Mouse (Mus musculus): ENCODE data around the gene Psmd13.
"Not testable (repeated sequence)": the region's sequence is repeated elsewhere in the genome, so short reads cannot be mapped to it uniquely, and the experiment has no call there.

The Psmd13 gene

DNA sequence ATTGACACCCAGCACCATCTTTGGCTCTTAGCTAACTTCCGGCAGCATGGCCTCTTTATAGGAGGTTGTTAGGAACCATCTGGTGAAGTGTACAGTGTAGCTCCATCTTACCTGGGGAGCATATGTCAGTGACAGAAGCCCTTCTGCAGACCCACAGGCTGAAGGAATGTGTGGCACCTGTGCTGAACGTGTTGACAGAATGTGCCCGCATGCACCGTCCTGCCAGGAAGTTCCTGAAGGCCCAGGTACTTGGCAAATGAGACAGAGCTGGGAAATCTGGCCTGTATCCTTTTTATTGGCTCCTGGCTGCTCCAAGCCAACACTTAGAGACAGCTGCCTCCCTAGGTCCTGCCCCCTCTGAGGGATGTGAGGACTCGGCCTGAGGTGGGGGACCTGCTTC is 21.0 kb upstream of the Psmd13 start:
- Histone ChIP-seq H3K4me3 (replicated peaks; ENCODE audit: low read length) (no peak overlapping the region), H3K4me1 (replicated peaks; ENCODE audit: low read depth, low read length) (peaks cover 56% of the 10 kb centered on the region)
- TF ChIP-seq POU5F1 (IDR thresholded peaks at IDR 0.05; ENCODE audit: borderline replicate concordance, low read length): no peak
- TF ChIP-seq NANOG (IDR thresholded peaks at IDR 0.05; ENCODE audit: borderline replicate concordance, low read length): no peak
- no peak for TF ChIP-seq CTCF (conservative IDR thresholded peaks at IDR 0.05; ENCODE audit: low read length)

DNA sequence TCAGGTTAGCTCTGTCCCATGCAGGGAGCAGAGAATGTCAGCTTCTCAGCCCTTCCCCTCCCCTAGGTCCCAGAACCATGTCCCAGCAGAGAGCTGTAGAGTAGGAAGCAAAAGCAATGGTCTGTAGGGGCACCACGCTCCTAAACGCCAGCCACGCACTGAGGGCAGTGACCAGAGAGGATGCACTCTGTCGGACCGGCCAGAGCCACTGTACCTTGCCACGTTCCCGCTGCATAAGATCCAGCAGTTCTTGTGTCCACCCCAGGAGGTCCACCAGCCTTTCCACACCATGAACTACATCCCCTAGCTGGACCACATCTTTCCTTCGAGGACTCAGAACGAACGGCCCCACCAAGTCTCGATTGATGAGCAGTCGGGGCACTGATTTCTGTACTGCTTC is 17.0 kb upstream of the Psmd13 start:
- Histone ChIP-seq H3K36me3 (ENCODE audit: insufficient read depth, low read length) (peaks cover 93% of the 10 kb centered on the region), H3K9me3 (ENCODE audit: low read length) (no peaks in the 10 kb centered on the region), H3K27me3 (ENCODE audit: insufficient read depth, low read length) (no peaks in the 10 kb centered on the region), H3K4me3 (replicated peaks; ENCODE audit: low read length) (no peak overlapping the region), H3K4me1 (replicated peaks; ENCODE audit: low read depth, low read length) (peaks cover 37% of the 10 kb centered on the region)
- TF ChIP-seq CTCF (conservative IDR thresholded peaks at IDR 0.05; ENCODE audit: low read length) (no peak), NANOG (IDR thresholded peaks at IDR 0.05; ENCODE audit: borderline replicate concordance, low read length) (no peak), POU5F1 (IDR thresholded peaks at IDR 0.05; ENCODE audit: borderline replicate concordance, low read length) (no peak)

More for the DNA sequence above, 21.0 kb upstream of the Psmd13 start:
- H3K9me3 ChIP-seq (ENCODE audit: low read length): no peaks in the 10 kb centered on the region
- H3K36me3 ChIP-seq (ENCODE audit: insufficient read depth, low read length): peaks cover 79% of the 10 kb centered on the region
- H3K27me3 ChIP-seq (ENCODE audit: insufficient read depth, low read length): no peaks in the 10 kb centered on the region

GRCm38 (mm10) chr7:140874224-140874623 is 7.5 kb upstream of the Psmd13 start:
- peaks cover 87% of the 10 kb centered on the region for H3K36me3 ChIP-seq (ENCODE audit: insufficient read depth, low read length)
- TF ChIP-seq POU5F1 (IDR thresholded peaks at IDR 0.05; ENCODE audit: borderline replicate concordance, low read length) (no peak), NANOG (IDR thresholded peaks at IDR 0.05; ENCODE audit: borderline replicate concordance, low read length) (no peak), CTCF (conservative IDR thresholded peaks at IDR 0.05; ENCODE audit: low read length) (no peak)
- peaks cover 18% of the 10 kb centered on the region for H3K4me1 ChIP-seq (replicated peaks; ENCODE audit: low read depth, low read length)
- H3K9me3 ChIP-seq (ENCODE audit: low read length): no peaks in the 10 kb centered on the region
- H3K27me3 ChIP-seq (ENCODE audit: insufficient read depth, low read length): no peaks in the 10 kb centered on the region
- H3K4me3 ChIP-seq (replicated peaks; ENCODE audit: low read length): no peak overlapping the region

- no peaks in the 10 kb centered on the region for H3K27me3 ChIP-seq (ENCODE audit: insufficient read depth, low read length)
Observed at GRCm38 (mm10) chr7:140877364-140877763, 4.4 kb upstream of the Psmd13 start.

GRCm38 (mm10) chr7:140879355-140879754 is 2.4 kb upstream of the Psmd13 start:
- TF ChIP-seq NANOG (IDR thresholded peaks at IDR 0.05; ENCODE audit: borderline replicate concordance, low read length) (no peak), POU5F1 (IDR thresholded peaks at IDR 0.05; ENCODE audit: borderline replicate concordance, low read length) (no peak), CTCF (conservative IDR thresholded peaks at IDR 0.05; ENCODE audit: low read length) (no peak)
- Histone ChIP-seq H3K4me1 (replicated peaks; ENCODE audit: low read depth, low read length) (peaks cover 48% of the 10 kb centered on the region), H3K36me3 (ENCODE audit: insufficient read depth, low read length) (peaks cover 56% of the 10 kb centered on the region), H3K9me3 (ENCODE audit: low read length) (no peaks in the 10 kb centered on the region), H3K4me3 (replicated peaks; ENCODE audit: low read length) (no peak overlapping the region), H3K27me3 (ENCODE audit: insufficient read depth, low read length) (no peaks in the 10 kb centered on the region)

More at GRCm38 (mm10) chr7:140877364-140877763, 4.4 kb upstream of the Psmd13 start:
- Histone ChIP-seq H3K4me3 (replicated peaks; ENCODE audit: low read length) (no peak overlapping the region), H3K4me1 (replicated peaks; ENCODE audit: low read depth, low read length) (peaks cover 31% of the 10 kb centered on the region), H3K36me3 (ENCODE audit: insufficient read depth, low read length) (peaks cover 67% of the 10 kb centered on the region), H3K9me3 (ENCODE audit: low read length) (no peaks in the 10 kb centered on the region)
- no peak for TF ChIP-seq NANOG (IDR thresholded peaks at IDR 0.05; ENCODE audit: borderline replicate concordance, low read length)
- no peak for TF ChIP-seq POU5F1 (IDR thresholded peaks at IDR 0.05; ENCODE audit: borderline replicate concordance, low read length)
- TF ChIP-seq CTCF (conservative IDR thresholded peaks at IDR 0.05; ENCODE audit: low read length): no peak

DNA sequence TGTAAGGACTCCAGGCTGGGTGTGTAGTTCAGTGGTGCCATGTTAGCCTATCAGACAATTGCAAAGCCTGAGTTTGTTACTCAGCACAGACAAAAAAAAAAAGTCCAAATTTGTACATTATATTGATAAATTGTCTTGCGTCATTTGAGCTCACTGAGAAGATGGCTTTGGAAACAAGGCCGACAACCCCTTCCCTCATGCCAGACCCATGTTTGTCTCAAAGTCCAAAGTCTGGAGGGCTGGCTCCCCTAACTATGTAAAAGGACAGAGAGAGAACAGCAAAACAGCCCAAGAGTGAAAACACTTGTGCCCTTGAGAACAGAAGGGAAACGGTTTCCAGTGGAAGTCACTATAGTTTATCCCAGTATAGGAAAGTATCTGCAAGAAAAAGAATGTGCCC is 1.3 kb upstream of the Psmd13 start:
- Histone ChIP-seq H3K9me3 (ENCODE audit: low read length) (no peaks in the 10 kb centered on the region), H3K4me1 (replicated peaks; ENCODE audit: low read depth, low read length) (peaks cover 49% of the 10 kb centered on the region), H3K36me3 (ENCODE audit: insufficient read depth, low read length) (peaks cover 58% of the 10 kb centered on the region), H3K4me3 (replicated peaks; ENCODE audit: low read length) (peak overlapping the region; percentile 98; the same call in 1 of the 2 replicates), H3K27me3 (ENCODE audit: insufficient read depth, low read length) (no peaks in the 10 kb centered on the region)
- no peak for TF ChIP-seq CTCF (conservative IDR thresholded peaks at IDR 0.05; ENCODE audit: low read length)
- TF ChIP-seq NANOG (IDR thresholded peaks at IDR 0.05; ENCODE audit: borderline replicate concordance, low read length): no peak
- TF ChIP-seq POU5F1 (IDR thresholded peaks at IDR 0.05; ENCODE audit: borderline replicate concordance, low read length): no peak

GRCm38 (mm10) chr7:140880865-140881515 is 778 bp upstream of the Psmd13 start:
- Histone ChIP-seq H3K36me3 (ENCODE audit: insufficient read depth, low read length) (peaks cover 58% of the 10 kb centered on the region), H3K4me1 (replicated peaks; ENCODE audit: low read depth, low read length) (peaks cover 49% of the 10 kb centered on the region), H3K27me3 (ENCODE audit: insufficient read depth, low read length) (no peaks in the 10 kb centered on the region), H3K9me3 (ENCODE audit: low read length) (no peaks in the 10 kb centered on the region), H3K4me3 (replicated peaks; ENCODE audit: low read length) (peak overlapping the region; percentile 98)
- no peak for TF ChIP-seq POU5F1 (IDR thresholded peaks at IDR 0.05; ENCODE audit: borderline replicate concordance, low read length)
- no peak for TF ChIP-seq CTCF (conservative IDR thresholded peaks at IDR 0.05; ENCODE audit: low read length)
- TF ChIP-seq NANOG (IDR thresholded peaks at IDR 0.05; ENCODE audit: borderline replicate concordance, low read length): no peak

DNA sequence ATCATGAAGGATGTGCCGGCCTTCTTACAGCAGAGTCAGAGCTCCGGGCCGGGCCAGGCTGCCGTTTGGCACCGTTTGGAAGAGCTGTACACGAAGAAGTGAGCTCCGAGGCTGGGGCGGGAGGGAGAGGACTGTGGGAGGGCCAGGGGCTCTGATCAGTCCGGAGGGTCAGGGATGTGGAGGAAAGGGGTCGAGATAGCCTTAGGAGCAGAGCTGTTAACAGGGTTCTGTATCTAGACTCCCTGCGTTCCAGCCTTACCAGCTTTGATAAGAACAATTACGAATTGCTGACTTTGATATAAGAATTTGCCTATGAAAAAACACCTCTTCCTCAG is 668 bp downstream of the Psmd13 start:
- Histone ChIP-seq H3K36me3 (ENCODE audit: insufficient read depth, low read length) (peaks cover 58% of the 10 kb centered on the region), H3K4me3 (replicated peaks; ENCODE audit: low read length) (peak overlapping the region; percentile 98), H3K27me3 (ENCODE audit: insufficient read depth, low read length) (no peaks in the 10 kb centered on the region), H3K4me1 (replicated peaks; ENCODE audit: low read depth, low read length) (peaks cover 46% of the 10 kb centered on the region), H3K9me3 (ENCODE audit: low read length) (no peaks in the 10 kb centered on the region)
- TF ChIP-seq NANOG (IDR thresholded peaks at IDR 0.05; ENCODE audit: borderline replicate concordance, low read length) (no peak), POU5F1 (IDR thresholded peaks at IDR 0.05; ENCODE audit: borderline replicate concordance, low read length) (no peak), CTCF (conservative IDR thresholded peaks at IDR 0.05; ENCODE audit: low read length) (no peak)

DNA sequence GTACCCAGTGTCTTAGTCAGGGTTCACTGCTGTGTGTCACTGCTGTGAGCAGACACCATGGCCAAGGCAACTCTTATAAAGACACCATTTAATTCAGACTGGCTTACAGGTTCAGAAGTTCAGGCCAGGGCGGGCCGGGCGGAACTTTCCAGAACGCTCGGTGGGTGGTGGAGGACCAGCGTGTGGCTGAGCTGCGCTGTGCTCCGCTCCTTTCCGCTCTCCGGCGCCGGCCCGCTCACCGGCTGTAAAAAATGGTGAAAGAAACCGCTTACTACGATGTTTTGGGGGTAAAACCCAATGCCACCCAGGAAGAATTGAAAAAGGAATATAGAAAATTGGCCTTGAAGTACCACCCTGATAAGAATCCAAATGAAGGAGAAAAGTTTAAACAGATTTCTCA is 8.9 kb downstream of the Psmd13 start:
- Histone ChIP-seq H3K36me3 (ENCODE audit: insufficient read depth, low read length) (peaks cover 88% of the 10 kb centered on the region), H3K4me1 (replicated peaks; ENCODE audit: low read depth, low read length) (peaks cover 15% of the 10 kb centered on the region)
- not testable (repeated sequence) for H3K4me3 ChIP-seq (replicated peaks; ENCODE audit: low read length); H3K27me3 ChIP-seq (ENCODE audit: insufficient read depth, low read length); H3K9me3 ChIP-seq (ENCODE audit: low read length)

All from E14TG2a.4 (cell line).